Mouse (Mus musculus) layer of hippocampus, postnatal 14 days (tissue): Measurements from ENCODE around the gene Tgm4. TPM values are rescaled to one million over a fixed set of nuclear protein-coding genes. Genes with fewer than 3 reads are reported as not detected.

ENCODE experiments used
- DNase-seq, 2 experiments: peaks; one replicate each; pipeline ENCODE4 v3.0.0; 2021 to 2022; ENCODE audit warnings: low spot score in 2 of 2, mixed read lengths in 1 of 2
- long read RNA-seq, 2 experiments: library from polyadenylated mRNA; stranded (forward); transcript quantifications; one replicate each; pipeline ENCODE4 v2.0.0; 2021
- total RNA-seq, 2 experiments: library from RNA; stranded (reverse); gene quantifications; 2 replicates each; pipeline ENCODE4 v1.2.3; 2021

Gene Tgm4
- total RNA-seq, result 1 to 10 TPM; 1.2 to 1.7 TPM
- long read RNA-seq, experiment 1, partial matches to known transcripts, result 0 of 1 reads
- long read RNA-seq, experiment 1, other reads (novel, unspliced or antisense), result 1 of 1 reads
- long read RNA-seq, experiment 2, result 0 reads

DNA sequence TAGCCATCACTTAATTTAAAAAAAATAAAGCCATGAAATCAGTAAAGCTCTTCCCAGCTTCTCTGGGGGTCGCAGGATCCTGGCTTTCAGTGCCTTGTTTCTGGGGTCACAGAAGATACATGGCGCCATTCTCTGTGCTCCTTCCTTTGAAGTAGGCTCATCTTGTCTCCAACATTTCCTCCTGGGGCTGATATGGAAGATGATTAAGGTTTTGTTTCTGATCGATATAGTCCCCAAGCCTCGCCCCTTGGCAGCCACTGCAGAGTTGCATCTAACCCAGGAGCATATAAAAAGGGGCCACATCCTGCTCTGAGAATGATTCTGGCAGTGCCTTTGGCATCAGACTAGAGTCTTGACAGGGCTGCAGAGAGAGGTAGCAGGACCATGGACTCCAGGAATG is at the start of gene Tgm4:
TSS of gene Tgm4 (plus strand) at position 301 of the 400 bp plus-strand sequence.
- no peak for DNase-seq

DNA sequence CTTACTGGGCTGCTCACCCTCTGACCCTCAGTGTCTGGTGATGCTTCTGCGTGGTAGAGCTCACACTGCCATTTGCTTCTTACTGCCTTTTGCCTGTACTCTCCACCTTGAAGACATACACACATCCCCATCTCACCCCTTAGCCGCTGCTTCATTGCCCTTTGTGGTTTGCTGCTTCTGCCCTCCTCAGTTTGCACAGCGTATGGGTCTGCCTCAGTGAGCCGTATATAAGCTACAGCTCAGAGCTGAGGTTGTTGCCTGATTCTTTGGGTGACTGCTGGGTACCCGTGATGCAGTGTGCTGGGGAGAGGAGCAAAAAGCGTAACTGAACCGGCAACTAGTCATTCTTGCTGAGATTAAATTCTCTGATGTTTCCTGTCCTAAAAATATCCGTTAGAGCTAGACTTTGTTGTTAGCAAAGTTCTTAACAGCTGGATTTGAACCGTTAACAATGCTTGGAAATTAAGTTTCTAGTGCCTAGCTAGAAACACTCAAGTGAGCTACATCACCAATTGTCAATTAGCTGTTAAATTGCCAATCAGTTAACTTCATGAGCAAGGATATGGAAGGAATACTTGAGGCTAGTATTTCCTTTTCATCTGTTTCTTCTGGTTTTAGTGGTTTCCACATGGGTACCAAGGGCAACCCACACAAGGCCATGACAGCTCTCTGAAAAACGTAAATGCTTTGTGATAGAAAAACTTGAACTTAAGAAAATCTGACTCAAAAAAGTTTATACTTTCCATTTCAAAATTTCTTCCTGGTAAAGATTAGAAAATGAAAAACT is 35.9 kb upstream of the Tgm4 start:
- DNase-seq, result no peak

DNA sequence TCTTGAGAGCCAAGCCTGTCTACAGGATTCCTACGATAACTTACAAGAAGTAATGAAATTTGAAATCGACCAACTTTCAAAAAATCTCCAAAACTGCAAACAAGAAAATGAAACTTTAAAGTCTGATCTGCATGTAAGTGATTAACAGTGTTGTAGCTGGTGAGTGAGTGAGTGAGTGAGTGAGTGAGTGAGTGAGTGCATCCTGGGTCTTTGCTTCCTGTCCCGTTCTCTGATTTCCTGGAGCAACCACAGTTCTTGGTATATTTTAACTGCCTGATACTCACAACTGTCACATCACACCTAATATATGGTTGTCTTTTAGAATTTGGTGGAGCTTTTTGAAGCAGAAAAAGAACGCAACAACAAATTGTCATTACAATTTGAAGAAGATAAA is 35.3 kb upstream of the Tgm4 start:
- DNase-seq, result no peak

DNA sequence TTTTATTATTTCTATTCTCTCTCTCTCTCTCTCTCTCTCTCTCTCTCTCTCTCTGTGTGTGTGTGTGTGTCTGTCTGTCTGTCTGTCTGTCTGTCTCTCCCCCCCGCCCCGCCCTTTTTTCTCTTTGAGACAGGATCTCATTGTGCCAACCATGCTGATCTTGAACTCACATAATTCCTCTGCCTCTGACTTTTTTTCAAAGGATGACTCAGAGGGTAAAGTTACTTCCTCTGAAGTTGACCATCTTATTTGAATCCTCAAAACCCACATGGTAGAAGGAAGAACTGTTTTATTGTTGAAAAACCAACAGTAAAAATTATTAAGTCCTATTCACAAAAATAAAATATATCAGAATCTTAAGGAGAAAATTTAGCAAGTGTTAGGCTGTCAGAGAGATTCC is 29.8 kb upstream of the Tgm4 start:
- DNase-seq, result no peak

DNA sequence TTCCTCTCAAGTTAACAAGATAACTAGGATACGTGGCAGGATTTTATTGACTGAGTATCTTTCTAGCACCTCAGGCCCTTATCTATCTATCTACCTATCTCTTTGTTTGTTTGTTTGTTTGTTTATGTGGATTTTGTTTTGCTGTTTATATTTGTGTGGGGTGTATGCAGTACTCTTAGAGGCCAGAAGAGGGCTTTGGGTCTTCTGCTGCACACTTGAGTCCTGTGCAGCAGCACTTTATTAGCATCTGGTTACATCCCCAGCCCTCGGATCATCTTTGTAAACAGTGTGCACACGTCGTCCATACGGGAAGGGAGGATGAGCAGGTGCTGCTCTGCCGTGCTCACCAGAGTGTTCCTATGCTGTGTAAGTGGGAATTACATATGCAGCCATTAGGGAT is 28.5 kb upstream of the Tgm4 start:
- no peak for DNase-seq

DNA sequence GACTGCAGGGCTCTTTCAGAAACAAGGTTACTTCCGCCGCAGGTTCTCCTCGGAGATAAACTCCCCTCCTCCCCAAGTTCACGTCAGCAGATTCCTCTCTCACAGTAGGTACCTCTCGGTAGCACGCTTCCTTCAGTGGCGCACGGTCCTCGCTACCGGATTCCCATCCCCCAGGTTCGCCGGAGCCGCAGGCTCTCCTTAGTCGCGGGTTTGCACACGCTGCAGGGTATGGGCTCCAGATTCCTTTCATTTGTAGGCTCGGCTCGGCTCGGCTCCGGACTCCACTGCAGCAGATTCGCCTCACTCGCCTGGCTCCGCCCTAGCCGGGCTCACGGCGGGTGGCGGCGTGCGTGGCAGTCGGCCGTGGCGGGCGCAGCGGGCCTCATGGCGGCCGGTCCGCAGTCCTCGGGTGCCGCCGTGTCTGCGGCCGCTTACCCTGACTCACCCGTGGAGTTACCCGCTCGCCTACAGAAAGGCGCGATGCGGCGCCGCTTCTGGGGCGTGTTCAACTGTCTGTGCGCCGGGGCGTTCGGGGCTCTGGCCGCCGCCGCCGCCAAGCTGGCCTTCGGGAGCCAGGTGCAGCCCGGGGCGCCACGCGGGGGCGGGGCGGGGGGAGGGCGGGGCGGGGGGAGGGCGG is 13.4 kb upstream of the Tgm4 start, which contains the start of gene Tmem42:
TSS of gene Tmem42 (plus strand) at position 332 of the 637 bp plus-strand sequence.
- DNase-seq, result peak; percentile 87 to 88

DNA sequence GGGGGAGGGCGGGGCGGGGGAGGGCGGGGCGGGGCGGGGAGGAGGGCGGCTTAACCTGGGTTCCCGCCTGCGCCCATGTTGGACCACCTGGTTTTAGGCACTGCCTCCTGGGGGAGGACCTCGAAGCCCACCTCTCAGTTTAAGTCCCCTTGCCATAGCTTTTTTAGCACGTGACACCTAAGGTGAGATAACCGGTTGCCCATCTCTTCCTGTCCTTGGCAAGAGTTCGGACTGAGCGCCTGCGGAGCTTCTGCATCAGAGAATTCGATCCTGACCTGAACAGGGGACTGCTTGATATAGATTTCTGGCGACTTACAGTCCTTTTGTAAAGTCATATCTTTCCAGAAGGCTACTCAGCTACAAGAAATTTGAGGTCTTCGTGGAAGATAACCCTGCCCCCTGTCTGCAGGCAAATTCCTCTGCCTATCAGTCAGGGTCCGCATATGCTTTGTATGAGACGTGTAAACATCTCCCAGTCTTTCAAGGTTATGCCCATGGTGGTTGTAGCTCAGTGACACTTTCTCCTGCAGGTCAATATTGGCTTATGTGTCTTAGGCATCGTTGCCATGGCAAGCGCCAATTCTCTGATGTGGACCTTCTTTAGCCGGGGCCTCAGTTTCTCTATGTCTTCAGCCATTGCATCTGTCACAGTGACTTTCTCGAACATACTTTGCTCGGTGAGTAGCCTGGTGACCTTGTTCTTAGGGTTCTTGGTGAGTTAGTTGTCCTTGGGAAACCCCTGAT is 12.7 kb upstream of the Tgm4 start:
- DNase-seq, result peak; percentile 23 to 26

DNA sequence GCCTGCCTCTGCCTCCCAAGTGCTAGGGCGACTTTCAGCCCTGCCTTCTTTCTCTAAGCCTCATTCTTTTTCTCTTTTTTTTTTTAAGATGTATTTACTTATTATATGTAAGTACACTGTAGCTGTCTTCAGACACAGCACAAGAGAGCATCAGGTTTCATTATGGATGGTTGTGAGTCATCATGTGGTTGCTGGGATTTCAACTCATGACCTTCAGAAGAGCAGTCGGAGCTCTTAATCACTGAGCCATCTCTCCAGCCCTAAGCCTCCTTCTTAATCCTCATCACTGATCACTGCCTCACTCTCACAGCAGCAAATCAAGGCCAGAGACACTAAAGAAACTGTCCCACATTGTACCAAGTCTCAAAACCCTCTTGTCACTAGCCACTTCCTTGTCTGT is 10.3 kb upstream of the Tgm4 start:
- DNase-seq, result no peak

DNA sequence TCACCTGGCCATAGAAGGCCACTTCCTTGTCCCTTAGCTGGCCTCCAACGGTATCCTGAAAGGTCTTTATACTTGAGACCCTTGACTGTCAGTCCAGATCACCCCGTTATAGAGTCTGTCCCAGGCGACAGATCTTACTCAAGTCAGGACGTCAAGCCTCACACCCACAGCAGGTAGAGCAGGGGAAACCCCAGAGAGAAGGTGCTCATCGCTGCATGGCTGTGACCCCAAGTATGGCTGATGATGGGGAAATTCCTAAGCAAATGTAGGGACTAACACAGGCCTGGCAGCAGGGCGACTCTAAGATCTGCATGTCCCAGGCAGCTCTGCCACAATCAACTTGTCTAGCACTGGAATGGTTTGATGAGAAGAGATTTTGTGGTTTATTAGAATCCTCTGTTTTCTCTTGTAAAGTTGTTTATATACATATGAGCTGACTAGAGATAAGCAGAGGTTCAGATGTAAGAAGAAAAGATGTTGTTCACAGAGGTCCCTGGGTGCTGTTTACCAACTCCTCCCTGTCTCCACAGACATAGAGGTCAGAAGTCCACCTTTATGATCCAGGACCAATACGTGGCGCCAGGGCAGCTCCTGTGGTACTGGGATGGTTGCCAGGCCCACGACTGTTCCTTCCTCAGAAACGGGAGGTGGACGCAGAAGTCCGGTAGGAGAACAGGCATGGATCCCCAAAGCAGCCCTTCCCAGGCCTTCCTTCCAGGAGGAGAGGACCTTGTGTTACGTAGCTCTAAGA is 2.9 kb upstream of the Tgm4 start:
- no peak for DNase-seq

DNA sequence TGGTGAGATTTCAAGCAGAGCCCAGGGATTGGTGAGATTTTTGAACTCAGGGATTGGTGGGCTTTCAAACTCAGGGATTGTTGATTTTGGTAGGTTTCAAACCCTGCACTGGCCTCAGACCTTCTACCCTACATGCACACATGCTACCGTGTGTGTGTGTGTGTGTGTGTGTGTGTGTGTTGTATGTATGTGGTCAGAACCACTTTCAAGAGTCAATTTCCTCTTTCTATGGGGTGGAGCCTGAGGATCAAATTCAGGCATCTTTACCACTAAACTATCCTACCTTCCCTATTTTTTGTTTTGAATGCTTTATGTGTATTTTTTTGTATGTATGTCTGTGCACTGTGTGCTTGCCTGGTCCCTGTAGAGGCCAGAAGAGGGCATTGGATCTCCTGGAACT is 13.1 kb downstream of the Tgm4 start:
- no peak for DNase-seq

DNA sequence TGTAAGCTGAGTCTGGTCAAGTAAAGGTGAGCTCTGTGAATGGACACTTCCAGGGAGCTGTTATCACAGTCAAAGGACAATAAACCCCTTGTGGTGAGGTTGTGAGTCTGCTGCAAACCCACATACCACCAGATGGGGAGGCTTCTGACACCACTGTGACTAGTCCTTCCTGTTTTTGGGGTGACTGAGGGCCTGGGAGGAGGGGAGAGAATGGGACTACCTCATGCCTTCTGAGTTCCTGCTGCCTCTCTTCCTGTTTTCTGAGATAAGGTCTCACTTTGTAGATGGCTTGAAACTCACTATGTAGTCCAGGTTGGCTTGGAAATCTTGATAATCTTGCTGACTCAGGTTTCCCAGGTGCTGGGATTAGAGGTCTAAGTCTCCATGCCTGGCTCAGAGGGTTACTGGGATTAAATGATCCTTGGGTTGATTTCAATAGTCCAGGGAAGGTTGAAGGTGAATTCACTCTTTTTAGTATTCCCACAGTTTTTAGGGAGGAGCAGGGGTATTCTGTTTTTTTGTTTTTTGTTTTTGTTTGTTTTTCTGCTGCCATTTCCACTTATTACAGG is 24.3 kb downstream of the Tgm4 start:
- no peak for DNase-seq

DNA sequence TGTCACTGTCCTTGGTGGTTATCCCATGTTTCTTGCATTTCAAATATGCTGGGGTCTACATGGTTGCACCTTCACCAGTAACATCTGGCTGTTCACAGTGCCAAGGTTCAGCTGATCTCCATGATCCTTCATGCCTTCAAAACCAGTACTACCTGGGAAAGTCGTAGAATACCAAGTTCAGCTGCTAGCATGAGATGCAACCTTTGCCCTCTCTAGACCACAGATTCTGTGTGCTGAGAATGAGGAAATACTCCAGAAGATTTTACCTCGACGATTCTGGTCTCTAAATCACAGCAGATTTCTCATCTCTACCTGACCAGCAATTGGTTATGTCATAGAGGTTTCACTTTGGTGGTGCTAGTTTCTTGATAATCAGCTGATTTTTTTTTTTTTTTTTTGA is 25.6 kb downstream of the Tgm4 start:
- no peak for DNase-seq

DNA sequence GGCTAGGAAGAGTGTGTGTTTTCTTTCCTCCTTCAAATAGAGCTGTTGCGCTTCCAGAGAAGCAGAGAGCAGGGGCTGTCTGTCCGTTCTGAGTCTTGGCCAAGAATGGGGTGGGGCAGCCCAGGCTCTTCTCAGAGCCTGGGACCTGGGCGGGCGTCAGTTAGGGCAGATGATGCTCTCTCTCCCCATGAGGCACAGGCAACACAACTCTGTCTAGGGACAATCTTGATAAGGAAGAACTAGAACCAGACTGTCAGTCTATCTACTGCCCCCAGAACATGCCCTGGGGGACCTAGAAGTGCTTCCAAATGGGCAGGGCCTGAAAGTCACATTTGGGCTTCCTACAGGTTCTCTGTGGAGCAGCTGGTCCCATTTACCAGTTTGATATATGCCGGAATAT is 44.6 kb downstream of the Tgm4 start:
- DNase-seq, result no peak

DNA sequence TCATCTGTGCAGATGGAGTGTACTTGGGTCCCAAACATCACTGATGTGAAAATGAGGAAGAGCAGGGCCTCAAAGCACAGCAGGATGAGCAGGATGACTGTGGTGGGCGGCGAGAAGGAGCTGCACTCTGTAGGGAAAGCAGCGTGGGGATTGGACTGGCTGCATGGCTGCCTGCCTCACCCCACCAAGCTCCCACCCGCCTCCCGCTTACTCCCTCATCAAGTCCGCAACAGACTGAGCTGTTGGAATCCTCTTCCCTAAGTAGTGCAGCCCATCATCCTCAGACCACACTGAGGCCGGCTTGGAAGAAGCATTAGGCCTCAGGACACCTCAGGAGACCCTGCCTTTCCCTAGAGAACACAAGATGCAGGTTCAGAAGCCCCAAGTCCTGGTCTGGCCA is 45.8 kb downstream of the Tgm4 start:
- DNase-seq, result no peak

DNA sequence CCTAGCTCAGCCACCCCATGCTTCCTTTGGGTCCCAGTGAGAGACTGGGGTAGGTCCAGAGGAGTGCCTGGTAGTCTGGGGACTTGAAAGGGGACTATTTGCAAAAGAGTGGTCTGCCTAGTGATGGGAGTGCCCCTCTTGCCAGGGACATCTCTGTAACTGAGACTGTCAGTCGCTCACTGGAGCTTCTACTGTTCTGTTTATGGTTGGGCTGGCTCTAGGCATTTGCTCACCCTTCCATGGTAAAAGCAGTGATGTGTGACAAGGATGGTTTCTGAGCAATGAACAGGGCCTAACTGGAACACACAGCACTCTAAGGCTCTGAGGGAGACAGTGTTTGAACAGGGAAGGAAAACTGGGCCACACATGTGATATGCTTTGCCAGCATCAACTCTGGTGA is 46.3 kb downstream of the Tgm4 start:
- DNase-seq, result no peak

DNA sequence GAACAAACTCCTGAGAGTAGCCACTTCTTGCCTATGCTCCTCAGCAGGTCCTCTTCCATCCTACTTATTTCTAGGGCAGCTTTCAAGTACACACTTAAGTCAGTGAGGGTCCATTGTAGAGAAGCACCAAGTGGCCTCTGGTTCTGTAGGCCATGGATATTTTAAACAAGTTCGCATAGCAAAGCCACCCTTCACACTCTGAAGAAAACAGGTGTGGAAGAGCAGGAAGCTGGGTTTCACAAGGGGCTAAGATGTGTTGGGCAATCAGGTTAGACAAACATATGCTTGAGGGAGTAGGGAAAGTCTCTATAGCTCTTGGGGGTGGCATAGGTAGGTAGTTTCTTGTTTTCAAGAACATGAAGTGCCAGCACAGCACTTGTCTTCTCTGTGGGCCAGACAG is 50.8 kb downstream of the Tgm4 start:
- DNase-seq, result no peak

DNA sequence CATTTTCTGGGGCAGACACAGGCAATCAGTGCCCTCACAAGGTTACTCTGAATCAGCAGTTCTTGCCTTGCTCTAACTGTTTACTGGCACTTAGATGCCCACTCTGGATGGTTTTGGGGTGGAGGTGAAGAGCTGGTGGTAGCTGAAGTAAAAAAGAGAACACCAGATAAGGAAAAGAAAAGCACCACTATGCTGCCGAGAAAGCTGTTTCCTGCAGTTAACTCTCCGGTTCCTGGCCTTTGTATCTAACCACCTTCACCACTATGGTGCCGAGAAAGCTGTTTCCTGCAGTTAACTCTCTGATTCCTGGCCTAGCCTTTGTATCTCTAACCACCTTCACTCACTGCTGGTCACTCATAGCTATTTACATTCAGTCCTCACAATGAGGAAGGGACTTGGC is 53.0 kb downstream of the Tgm4 start:
- no peak for DNase-seq

DNA sequence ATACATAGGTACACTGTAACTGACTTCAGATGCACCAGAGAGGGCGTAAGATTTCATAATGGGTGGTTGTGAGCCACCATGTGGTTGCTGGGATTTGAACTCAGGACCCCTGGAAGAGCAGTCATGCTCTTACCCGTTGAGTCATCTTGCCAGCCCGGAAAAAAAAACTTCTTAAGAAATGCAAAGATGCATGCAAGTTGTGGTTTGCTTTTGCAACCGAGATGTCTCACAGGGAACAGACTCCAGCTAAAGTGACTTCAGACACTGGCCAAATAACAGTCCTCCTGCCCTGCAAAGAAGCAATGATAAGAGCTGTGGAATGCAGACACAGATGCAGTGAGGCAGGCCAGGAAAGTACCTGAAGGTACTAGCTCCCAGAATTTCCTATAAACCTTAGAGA is 56.3 kb downstream of the Tgm4 start:
- DNase-seq, result no peak

DNA sequence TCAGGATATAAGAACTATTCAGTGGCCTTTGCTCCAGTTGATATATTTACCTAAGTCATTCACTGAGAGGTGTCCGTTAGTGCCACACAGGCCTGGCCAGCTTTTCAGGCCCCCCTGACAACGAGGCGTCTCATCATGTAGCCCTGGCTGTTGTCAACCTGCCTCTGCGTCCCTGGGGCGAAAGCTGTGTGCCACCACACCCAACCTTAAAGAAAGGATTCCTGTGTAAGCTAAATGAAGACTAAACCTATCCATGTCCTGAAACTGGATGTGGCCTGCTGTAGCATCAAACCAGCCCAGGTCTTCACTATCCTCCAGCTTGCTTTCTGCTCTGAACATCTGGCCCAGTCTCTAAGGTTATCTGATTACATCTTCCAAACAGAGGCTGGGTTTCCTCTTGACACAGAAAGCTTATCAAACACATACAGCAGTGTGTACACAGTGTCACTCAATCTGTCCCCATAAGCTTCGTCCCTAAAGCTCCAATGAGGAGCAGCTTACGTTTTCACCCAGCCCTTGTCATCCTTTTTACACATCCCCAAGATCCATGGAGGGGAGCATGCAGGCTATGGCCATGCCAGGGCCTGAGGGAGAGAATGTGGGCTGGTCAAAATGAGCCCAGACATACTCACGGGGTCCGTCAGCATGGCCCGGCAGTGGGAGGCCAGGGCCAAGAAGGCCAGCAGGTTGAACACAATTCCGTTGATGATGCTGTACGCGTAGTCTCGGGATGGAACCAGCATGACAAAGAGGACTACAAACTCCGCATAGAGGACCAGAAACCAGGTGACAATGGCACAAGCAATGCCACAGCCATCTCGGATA is 65.3 kb downstream of the Tgm4 start:
- DNase-seq, result no peak

DNA sequence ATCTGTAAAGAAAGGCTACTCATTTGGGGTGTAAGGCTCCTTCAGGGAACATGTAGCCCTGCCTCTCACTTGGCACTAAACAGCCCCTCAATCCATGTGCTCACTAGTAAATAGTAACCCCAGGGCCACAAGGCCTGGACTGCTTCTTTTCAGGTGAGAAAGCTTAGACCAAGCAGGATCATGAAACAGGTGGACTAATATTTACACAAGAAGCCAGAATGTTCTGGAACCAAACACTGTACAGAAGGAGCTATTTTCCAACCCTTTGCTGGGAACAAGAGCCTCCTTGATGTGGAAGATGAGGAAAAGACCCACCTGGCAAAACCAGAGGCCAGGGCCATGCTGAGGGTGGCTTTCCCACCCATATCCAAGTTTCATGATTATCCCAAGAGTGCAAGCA is 68.9 kb downstream of the Tgm4 start:
- no peak for DNase-seq
